Mouse (Mus musculus) intestine, postnatal 0 days (tissue): ENCODE data around the gene 1700049E17Rik2. TPM values are rescaled to one million over a fixed set of nuclear protein-coding genes. Genes with fewer than 3 reads are reported as not detected.

ENCODE experiments used
- polyA plus RNA-seq: library from polyadenylated mRNA; unstranded; fragments of >200 nt; fragmentation: Nextera tagmentation; extraction: Ambion mirVana; gene quantifications from 2 replicates; pipeline ENCODE4 v1.2.1, GENCODE M21; 2015

The 1700049E17Rik2 gene
- polyA plus RNA-seq, 1 experiment from 2014 or later = not detected

Other genes starting within 250 kb of the 1700049E17Rik2 start
- gene Gm5798, start 224.6 kb upstream of the 1700049E17Rik2 start, polyA plus RNA-seq = not detected in 2 replicates
- gene Gm7945, start 186.8 kb upstream of the 1700049E17Rik2 start, polyA plus RNA-seq = not detected in 2 replicates
- gene Gm6482, start 164.9 kb upstream of the 1700049E17Rik2 start, polyA plus RNA-seq = not detected in 2 replicates
- not detected in 2 replicates for gene Gm7954, start 119.7 kb upstream of the 1700049E17Rik2 start, polyA plus RNA-seq
- not detected in 2 replicates for gene Gm3486, start 83.7 kb upstream of the 1700049E17Rik2 start, polyA plus RNA-seq
- gene Gm7970, start 17.6 kb upstream of the 1700049E17Rik2 start, polyA plus RNA-seq = not detected in 2 replicates
- gene Gm3072, start 51.4 kb downstream of the 1700049E17Rik2 start, polyA plus RNA-seq = not detected in 2 replicates
- not detected in 2 replicates for gene Gm3676, start 73.3 kb downstream of the 1700049E17Rik2 start, polyA plus RNA-seq
- not detected in 2 replicates for gene Gm8068, start 128.7 kb downstream of the 1700049E17Rik2 start, polyA plus RNA-seq
- gene Gm7929, start 177.4 kb downstream of the 1700049E17Rik2 start, polyA plus RNA-seq = not detected in 2 replicates
- not detected in 2 replicates for gene Gm47189, start 199.2 kb downstream of the 1700049E17Rik2 start, polyA plus RNA-seq